Mouse (Mus musculus): ENCODE data around the gene Bglap2.

DNA sequence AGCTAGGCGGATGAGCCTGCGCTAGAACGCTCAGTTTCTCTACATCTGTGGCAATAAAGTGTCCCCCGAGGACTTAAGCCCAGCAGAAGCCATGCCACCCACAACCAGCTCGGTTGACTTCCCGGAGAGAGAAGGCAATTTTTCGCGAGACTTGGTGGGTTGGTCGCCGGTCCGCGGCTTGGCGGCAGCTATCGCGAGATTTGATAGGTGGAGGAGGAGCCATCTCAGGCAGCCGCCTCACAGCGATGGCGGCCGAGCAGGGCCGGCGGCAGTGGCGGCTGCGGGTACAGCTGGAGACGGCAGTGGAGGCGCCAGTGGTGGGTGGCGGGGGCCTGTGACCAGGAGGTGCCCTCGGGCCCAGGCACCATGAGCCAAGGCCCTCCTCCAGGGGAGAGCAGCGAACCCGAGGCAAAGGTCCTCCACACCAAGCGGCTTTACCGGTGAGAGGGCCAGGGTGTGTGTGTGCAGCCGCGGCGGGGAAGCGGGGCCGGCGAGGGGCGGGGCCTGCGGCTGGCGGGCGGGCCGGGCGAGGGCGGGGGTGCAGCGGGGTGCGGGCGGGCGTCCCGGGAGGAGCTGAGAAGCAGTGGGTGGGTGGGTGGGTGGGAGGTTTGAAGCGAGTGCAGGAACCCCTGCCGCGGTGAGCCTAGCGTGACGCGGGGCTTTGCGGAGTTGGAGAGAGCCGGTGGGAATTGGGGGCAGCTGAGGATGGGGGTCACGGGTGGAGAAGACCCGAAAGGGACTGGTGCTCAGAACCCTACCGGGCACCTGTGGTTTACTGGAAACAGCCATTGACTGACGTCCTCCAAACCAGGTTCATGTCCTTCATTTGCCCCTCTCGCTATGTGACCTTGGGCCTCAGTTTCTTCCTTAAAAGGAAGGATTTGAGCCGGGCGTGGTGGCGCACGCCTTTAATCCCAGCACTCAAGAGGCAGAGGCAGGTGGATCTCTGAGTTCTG is 42.2 kb downstream of the Bglap2 start, which contains the start of the genes Tmem79 and Smg5:
- TF ChIP-seq CTCF (IDR thresholded peaks at IDR 0.05; ENCODE audit: low read depth) (no peak), EP300 (optimal IDR thresholded peaks at IDR 0.05) (peak; percentile 99)
